Mouse (Mus musculus) E14TG2a.4 (cell line): Measurements from ENCODE around the gene Ckap2l.

ENCODE experiments used
- CTCF ChIP-seq: conservative IDR thresholded peaks from 2 replicates; pipeline ENCODE4 v1.5.1; 2014; ENCODE audit warnings: low read length
- NANOG ChIP-seq: IDR thresholded peaks from 2 replicates; pipeline ENCODE4 v1.6.1; 2014; ENCODE audit warnings: borderline replicate concordance, low read length, mixed read lengths

GRCm38 (mm10) chr2:129252836-129253630, 44.0 kb downstream of the Ckap2l start:
- TF ChIP-seq CTCF (no peak), NANOG (no peak)
